Mouse (Mus musculus) kidney, embryonic 15.5 days (tissue): ENCODE measurements around the gene Tmem163. TPM values are rescaled to one million over a fixed set of nuclear protein-coding genes. Genes with fewer than 3 reads are reported as not detected.

Source experiments
- ATAC-seq: fragments of 200-750 bp; cut with Nextera tagmentation; replicated peaks from 2 replicates; pipeline ENCODE4 v1.8.0; 2017; ENCODE audit warnings: moderate TSS enrichment; ENCODE audit not compliant: low FRiP score
- H3K27ac ChIP-seq: fragments of 300-500 bp; sonication (generic); 2 replicates; pipeline ENCODE4 v1.5.1; 2015; ENCODE audit warnings: mild to moderate bottlenecking, inconsistent platforms
- H3K27me3 ChIP-seq: fragments of 300-500 bp; sonication (generic); 2 replicates; pipeline ENCODE4 v1.6.1; 2015; ENCODE audit warnings: inconsistent platforms
- H3K36me3 ChIP-seq: fragments of 300-500 bp; sonication (generic); 2 replicates; pipeline ENCODE4 v1.6.1; 2015; ENCODE audit warnings: inconsistent platforms
- H3K4me1 ChIP-seq: fragments of 300-500 bp; sonication (generic); 2 replicates; pipeline ENCODE4 v1.6.1; 2015; ENCODE audit warnings: inconsistent platforms
- H3K4me2 ChIP-seq: fragments of 300-500 bp; sonication (generic); 2 replicates; pipeline ENCODE4 v1.6.1; 2015; ENCODE audit warnings: moderate library complexity, mild to moderate bottlenecking, inconsistent platforms
- H3K4me3 ChIP-seq: fragments of 300-500 bp; sonication (generic); replicated peaks from 2 replicates; pipeline ENCODE4 v1.5.1; 2015; ENCODE audit warnings: mild to moderate bottlenecking, inconsistent platforms
- H3K9ac ChIP-seq: fragments of 300-500 bp; sonication (generic); 2 replicates; pipeline ENCODE4 v1.6.1; 2015; ENCODE audit warnings: mild to moderate bottlenecking, inconsistent platforms
- H3K9me3 ChIP-seq: fragments of 300-500 bp; sonication (generic); replicated peaks from 2 replicates; pipeline ENCODE4 v1.6.1; 2016; ENCODE audit warnings: inconsistent platforms
- WGBS: fragments of 180-500 bp; shearing (Covaris S2); methylation state at CpG from one replicate; pipeline ENCODE4 v1.1.7; 2015; ENCODE audit warnings: mixed read lengths; 5-methylcytosine and 5-hydroxymethylcytosine counted together
- polyA plus RNA-seq: library from polyadenylated mRNA; unstranded; fragments of >200 nt; fragmentation: Nextera tagmentation; extraction: Ambion mirVana; gene quantifications from 2 replicates; pipeline ENCODE4 v1.2.1, GENCODE M21; 2015

Tmem163 gene
- polyA plus RNA-seq, 1 experiment from 2014 or later, result 0.61 TPM

DNA sequence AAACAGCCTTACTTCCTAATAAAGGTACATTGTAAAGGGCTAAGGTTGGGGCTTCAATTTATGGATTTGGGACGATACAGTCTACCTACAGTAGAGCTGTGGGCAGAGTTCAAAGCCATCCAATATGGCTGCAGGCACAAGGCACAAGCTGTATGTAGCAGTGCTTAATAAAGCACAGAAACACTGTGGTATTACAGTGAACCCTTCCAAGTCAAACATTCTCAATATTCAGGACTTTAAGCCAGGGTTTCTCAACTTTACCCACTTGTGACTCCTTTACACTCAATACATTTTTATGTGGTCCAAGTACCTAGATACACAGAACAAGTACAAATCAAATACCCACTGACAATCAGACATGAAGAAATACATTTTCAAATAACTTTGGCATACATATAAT lies 93.2 kb downstream of the Tmem163 start:
- Histone ChIP-seq H3K4me2 (no peak overlapping the region), H3K9me3 (no peaks in the 10 kb centered on the region), H3K9ac (no peak overlapping the region), H3K36me3 (no peaks in the 10 kb centered on the region), H3K27me3 (peaks cover 31% of the 10 kb centered on the region), H3K4me1 (no peaks in the 10 kb centered on the region), H3K4me3 (no peak overlapping the region), H3K27ac (no peak overlapping the region)
- 91% methylated on average over 1 of the region's 1 CpGs for WGBS
- ATAC-seq, result no peak

DNA sequence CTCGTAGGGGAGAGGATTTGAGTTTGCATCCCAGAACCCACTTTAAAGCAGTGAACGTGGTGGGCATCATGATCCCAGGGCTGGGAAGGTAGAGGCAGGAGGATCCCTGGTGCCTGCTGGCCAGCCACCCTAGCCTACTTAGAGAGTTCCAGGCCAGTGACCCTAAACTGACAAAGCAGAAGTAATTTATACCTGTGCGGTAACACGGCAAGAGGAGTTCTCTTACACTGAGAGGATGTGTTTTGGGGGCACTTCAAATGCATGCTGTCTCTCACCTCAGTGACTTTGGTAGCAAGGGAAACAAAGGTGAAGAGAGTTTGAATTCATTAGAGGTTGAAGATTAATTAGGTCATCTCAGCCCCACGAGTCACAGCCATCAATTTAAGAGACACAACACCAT lies 101.4 kb downstream of the Tmem163 start:
- peak; percentile 72 for ATAC-seq
- no peaks in the 10 kb centered on the region for H3K36me3 ChIP-seq

DNA sequence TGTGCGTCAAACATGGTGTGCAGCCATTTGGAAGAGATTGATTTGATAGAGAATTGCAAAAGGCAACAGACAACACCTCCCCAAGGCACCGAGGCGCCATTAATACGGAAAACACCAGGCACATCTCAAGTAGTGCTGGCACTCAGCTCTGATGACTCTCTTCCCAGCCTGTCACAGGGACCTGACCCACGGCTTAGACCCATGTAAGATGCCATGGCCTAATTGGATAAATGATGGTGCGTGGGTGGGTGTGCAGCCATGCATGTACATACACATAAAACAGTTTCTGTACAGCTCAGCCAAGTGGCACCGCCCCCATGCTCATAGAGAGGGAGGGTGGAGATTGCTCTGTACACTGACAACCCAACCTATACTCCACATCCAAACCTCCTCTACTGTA lies 102.3 kb downstream of the Tmem163 start:
- peak; percentile 85 for ATAC-seq

More for the DNA sequence above, 101.4 kb downstream of the Tmem163 start:
- Histone ChIP-seq H3K9me3 (no peaks in the 10 kb centered on the region), H3K9ac (no peak overlapping the region), H3K4me1 (peaks cover 19% of the 10 kb centered on the region), H3K4me2 (no peak overlapping the region), H3K4me3 (no peak overlapping the region), H3K27me3 (peaks cover 52% of the 10 kb centered on the region), H3K27ac (no peak overlapping the region)
- WGBS, result 27% methylated on average over 5 of the region's 5 CpGs

DNA sequence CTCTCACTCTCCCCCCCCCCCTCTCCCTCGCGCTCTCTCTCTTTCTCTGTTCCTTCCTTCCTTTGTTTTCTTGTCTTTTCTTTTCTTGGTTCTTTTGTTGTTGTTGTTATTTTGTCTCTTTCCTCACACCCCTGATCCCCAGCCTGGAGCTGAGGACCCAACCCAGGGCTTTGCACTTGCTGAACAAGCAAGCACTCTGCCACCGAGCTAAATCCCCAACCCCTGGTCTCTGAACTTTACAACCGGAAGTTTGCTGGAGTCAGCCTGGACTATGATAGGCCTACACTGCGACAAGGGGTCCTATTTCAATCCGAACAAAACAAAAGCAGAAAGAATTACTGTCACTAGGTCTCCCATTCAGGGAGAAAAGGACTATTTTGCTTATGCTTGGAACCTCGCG lies 102.8 kb downstream of the Tmem163 start:
- H3K27me3 ChIP-seq, result peaks cover 44% of the 10 kb centered on the region
- no peak overlapping the region; the same call in 1 of the 2 replicates for H3K4me3 ChIP-seq
- H3K4me1 ChIP-seq, result peaks cover 19% of the 10 kb centered on the region
- H3K4me2 ChIP-seq, result peak overlapping the region; percentile 47
- no peak for ATAC-seq
- no peaks in the 10 kb centered on the region for H3K36me3 ChIP-seq
- H3K27ac ChIP-seq, result no peak overlapping the region
- 28% methylated on average over 8 of the region's 8 CpGs for WGBS
- no peak overlapping the region for H3K9ac ChIP-seq
- H3K9me3 ChIP-seq, result no peaks in the 10 kb centered on the region

More for the DNA sequence above, 102.3 kb downstream of the Tmem163 start:
- H3K9ac ChIP-seq, result no peak overlapping the region
- no peak overlapping the region; the same call in 1 of the 2 replicates for H3K4me3 ChIP-seq
- H3K9me3 ChIP-seq, result no peaks in the 10 kb centered on the region
- no peaks in the 10 kb centered on the region for H3K36me3 ChIP-seq
- H3K4me2 ChIP-seq, result peak overlapping the region; percentile 47
- 37% methylated on average over 7 of the region's 7 CpGs for WGBS
- H3K4me1 ChIP-seq, result peaks cover 19% of the 10 kb centered on the region
- H3K27me3 ChIP-seq, result peaks cover 46% of the 10 kb centered on the region
- H3K27ac ChIP-seq, result no peak overlapping the region

DNA sequence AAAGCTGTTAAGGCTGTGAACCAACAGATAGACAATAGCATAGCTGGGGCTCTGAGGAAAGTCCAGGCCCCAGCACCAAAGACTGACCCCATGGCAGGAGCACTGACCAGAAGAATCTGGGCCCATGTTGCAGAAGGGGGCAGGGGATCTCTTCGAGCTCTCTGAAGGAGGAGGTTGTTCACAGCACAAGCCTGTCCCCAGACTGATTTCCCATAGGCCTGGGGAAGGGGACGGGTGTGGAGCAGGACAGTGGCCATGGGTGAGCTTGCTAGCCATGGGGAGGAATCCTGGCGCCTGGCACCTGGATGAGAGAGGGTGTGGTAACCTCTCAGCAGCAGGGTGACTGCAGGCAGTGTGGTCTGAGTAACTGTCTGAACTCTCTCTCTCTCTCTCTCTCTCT lies 103.2 kb downstream of the Tmem163 start:
- peaks cover 19% of the 10 kb centered on the region for H3K4me1 ChIP-seq
- H3K36me3 ChIP-seq, result no peaks in the 10 kb centered on the region
- H3K27ac ChIP-seq, result no peak overlapping the region
- ATAC-seq, result no peak
- no peak overlapping the region for H3K9ac ChIP-seq
- 47% methylated on average over 3 of the region's 3 CpGs for WGBS
- peaks cover 44% of the 10 kb centered on the region for H3K27me3 ChIP-seq
- H3K4me3 ChIP-seq, result no peak overlapping the region
- H3K4me2 ChIP-seq, result peak overlapping the region; percentile 47; the same call in 1 of the 2 replicates
- H3K9me3 ChIP-seq, result no peaks in the 10 kb centered on the region

DNA sequence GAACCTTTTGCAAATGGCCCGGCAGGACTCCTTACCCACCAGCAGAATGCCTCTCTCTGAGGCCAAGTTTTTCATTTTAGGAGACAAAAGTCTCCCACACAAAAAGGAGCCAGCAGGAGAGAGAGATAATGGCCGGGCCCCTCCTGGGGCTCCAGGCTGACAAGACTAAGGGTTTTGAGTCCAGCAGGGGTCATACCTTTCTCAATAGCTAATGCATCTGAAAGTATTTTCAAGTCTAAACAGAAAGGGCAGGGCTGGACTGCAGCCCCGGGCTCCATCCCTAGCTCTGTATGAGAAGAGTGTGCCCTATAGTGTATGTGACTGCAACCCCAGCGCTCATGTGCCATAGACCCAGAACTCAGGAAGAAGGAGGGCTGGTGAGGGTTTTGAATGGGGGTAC lies 103.7 kb downstream of the Tmem163 start:
- Histone ChIP-seq H3K36me3 (no peaks in the 10 kb centered on the region), H3K27ac (no peak overlapping the region), H3K4me2 (no peak overlapping the region), H3K9ac (no peak overlapping the region), H3K27me3 (peaks cover 43% of the 10 kb centered on the region), H3K9me3 (no peaks in the 10 kb centered on the region), H3K4me1 (peaks cover 19% of the 10 kb centered on the region), H3K4me3 (no peak overlapping the region)
- ATAC-seq, result no peak
- 33% methylated on average over 4 of the region's 4 CpGs for WGBS

DNA sequence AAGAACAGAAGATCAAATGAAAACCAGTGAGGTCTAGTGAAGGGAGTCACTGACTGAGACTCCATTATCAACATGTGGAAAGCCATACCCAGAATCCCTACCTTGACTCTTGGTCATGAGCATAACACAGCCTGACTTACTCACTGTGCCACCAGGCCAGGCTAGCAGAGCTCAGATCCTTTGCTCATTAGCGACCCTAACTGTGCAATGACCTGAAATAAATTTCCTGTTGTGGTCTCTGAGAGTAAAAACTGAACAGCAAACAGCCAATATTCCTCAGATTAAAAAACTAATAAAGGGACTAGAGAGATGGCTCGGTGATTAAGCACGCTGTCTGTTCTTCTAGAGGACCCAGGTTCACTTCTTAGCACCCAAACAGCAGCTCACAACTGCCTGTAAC lies 106.2 kb downstream of the Tmem163 start:
- H3K4me2 ChIP-seq, result no peak overlapping the region
- no peaks in the 10 kb centered on the region for H3K36me3 ChIP-seq
- no peak for ATAC-seq
- H3K4me3 ChIP-seq, result no peak overlapping the region
- H3K27me3 ChIP-seq, result peaks cover 36% of the 10 kb centered on the region
- H3K9ac ChIP-seq, result no peak overlapping the region
- 81% methylated on average over 3 of the region's 3 CpGs for WGBS
- H3K9me3 ChIP-seq, result no peaks in the 10 kb centered on the region
- peaks cover 19% of the 10 kb centered on the region for H3K4me1 ChIP-seq
- no peak overlapping the region for H3K27ac ChIP-seq

DNA sequence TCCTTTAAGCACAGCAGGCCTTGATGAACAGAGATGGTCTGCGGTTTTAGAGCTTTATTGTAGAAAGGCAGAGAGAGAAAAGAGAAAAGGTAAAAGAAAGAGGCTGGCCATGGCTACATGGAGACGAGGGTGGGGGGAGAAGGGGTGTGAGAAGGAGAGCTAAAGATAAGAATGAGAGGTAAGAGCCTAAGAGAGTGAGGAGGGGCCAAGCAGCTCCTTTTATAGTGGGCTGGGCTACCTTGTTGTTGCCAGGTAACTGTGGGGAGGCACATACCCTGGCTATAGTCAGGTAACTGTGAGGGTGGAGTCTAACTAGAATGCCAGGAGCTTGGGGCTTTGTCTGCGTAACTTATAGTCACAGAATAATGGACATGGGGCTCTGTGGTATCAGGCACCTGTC lies 110.7 kb downstream of the Tmem163 start:
- Histone ChIP-seq H3K4me3 (no peak overlapping the region), H3K27ac (no peak overlapping the region), H3K36me3 (no peaks in the 10 kb centered on the region), H3K4me2 (no peak overlapping the region), H3K4me1 (no peaks in the 10 kb centered on the region), H3K27me3 (peaks cover 18% of the 10 kb centered on the region), H3K9ac (no peak overlapping the region), H3K9me3 (no peaks in the 10 kb centered on the region)
- no peak for ATAC-seq
- WGBS, result 86% methylated on average over 3 of the region's 3 CpGs

DNA sequence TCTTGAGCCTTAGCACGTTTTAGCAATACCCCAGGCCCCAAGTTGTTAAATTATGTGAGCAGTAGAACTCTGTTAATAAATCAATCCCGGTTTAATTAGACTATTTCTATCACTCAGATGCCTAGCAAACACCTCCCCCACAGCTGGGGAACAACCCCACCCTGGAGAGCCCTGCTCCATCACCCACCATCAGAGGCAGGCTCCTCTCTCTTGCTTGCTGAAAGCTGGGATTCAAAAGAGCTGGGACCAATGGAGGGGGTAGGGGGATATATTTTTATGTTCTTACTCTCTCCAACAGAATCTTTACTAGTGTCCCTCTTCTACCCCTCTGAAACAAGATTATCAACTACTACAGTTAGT lies 122.9 kb downstream of the Tmem163 start:
- Histone ChIP-seq H3K27ac (no peak overlapping the region), H3K4me1 (no peaks in the 10 kb centered on the region), H3K27me3 (peaks cover 3% of the 10 kb centered on the region; the same call in 1 of the 2 replicates), H3K4me2 (no peak overlapping the region), H3K9ac (no peak overlapping the region), H3K4me3 (no peak overlapping the region), H3K9me3 (no peaks in the 10 kb centered on the region), H3K36me3 (no peaks in the 10 kb centered on the region)
- 33% methylated on average over 2 of the region's 2 CpGs for WGBS
- no peak for ATAC-seq

DNA sequence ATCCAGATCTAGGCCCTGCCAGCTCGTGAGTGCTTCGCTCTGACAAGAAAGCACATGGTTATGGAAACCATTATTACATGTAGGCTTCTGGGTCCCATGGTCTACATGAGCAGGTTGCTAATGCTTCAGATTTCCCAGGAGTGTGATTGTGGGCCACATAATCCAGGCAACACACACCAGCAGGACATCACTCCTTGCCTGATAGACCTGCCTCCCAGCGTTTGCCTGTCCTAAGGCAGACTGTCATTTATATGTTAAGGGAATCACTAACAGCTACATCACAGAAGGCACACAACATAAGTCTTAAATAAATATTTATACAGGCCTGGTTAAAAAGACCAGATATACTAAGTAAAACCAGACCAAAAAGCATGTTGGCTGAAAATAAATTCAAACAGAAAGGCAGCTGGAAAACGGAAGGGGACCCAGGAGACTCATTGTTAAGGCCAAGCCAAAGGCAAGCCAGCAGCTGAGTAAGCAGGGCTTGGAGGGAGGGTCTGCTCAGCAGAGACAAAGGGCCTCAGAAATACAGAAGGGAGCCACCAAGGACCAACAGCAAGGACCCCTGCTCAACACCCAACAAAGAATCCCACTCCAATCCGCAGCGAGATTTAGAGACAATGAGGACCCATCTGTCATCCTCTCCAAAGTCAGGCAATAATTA lies 123.4 kb downstream of the Tmem163 start:
- ATAC-seq, result no peak
- WGBS, result 59% methylated on average over 6 of the region's 6 CpGs
- peaks cover 8% of the 10 kb centered on the region; the same call in 1 of the 2 replicates for H3K27me3 ChIP-seq
- no peaks in the 10 kb centered on the region for H3K4me1 ChIP-seq
- H3K36me3 ChIP-seq, result no peaks in the 10 kb centered on the region
- no peaks in the 10 kb centered on the region for H3K9me3 ChIP-seq
- H3K4me2 ChIP-seq, result no peak overlapping the region
- no peak overlapping the region for H3K4me3 ChIP-seq
- no peak overlapping the region for H3K27ac ChIP-seq
- no peak overlapping the region for H3K9ac ChIP-seq

DNA sequence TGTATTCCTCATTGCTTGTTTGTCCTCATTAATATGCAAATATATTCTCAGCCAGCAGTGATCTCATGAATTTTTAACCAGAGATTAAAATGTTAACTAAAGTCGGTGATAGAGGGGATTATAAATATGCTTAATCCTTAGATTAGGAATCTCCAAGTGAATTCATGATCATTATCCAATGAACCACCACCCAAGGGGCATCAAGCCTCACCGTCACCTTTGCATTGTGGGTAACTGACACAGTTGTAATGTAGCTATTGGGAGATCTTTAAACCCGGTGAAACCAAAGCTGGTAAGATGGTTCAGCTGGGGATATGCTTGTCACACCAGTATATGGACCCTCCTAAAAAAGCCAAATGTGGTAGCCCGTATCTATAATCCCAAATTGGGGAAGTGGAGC lies 131.3 kb downstream of the Tmem163 start:
- Histone ChIP-seq H3K4me1 (no peaks in the 10 kb centered on the region), H3K4me3 (no peak overlapping the region), H3K4me2 (no peak overlapping the region), H3K9ac (no peak overlapping the region), H3K9me3 (no peaks in the 10 kb centered on the region), H3K36me3 (no peaks in the 10 kb centered on the region), H3K27me3 (peaks cover 10% of the 10 kb centered on the region; the same call in 1 of the 2 replicates), H3K27ac (no peak overlapping the region)
- WGBS, result 83% methylated on average over 4 of the region's 4 CpGs
- ATAC-seq, result no peak

DNA sequence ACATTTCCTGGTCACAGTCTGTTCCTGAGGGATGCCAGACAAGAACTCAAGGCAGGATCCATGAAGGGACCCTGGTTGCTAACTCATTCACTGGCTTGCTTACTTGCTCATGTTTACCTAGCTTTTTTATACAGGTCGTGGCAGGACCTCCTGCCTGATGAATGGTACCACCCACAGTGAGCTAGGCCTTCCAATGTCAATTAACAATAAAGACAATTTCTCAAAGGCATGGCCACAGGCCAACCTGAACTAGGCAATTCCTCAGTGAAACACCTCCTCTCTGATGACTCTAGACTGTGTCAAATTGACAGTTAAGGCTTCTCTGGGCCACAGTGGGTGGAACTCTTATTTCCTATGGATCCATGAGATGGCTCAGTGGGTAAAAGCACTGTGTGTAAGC lies 136.6 kb downstream of the Tmem163 start:
- Histone ChIP-seq H3K27me3 (peaks cover 27% of the 10 kb centered on the region), H3K4me1 (no peaks in the 10 kb centered on the region), H3K36me3 (no peaks in the 10 kb centered on the region), H3K27ac (no peak overlapping the region), H3K4me3 (no peak overlapping the region), H3K4me2 (no peak overlapping the region), H3K9ac (no peak overlapping the region), H3K9me3 (no peaks in the 10 kb centered on the region)
- ATAC-seq, result no peak
- 23% methylated on average over 1 of the region's 1 CpGs for WGBS

DNA sequence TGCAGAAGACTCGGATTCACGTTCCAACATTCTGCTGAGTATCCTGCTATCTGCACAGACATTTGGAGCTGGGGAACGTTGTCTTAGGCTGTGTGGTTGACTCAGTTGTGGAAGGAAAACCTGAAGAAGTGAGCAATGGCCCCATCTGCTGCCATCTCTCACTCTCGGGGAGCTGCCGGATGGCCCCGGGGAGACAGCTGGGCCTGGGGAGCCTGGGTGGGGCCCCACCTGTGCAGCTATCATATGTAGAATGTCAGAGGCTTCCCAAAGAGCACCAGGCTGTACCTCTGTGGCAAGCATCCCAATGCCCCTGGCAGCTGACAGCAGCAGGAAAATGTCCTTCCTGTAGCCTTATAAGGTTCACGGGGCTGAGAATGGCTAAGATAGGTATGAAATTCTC lies 137.4 kb downstream of the Tmem163 start:
- Histone ChIP-seq H3K27ac (no peak overlapping the region), H3K9me3 (no peaks in the 10 kb centered on the region), H3K4me3 (no peak overlapping the region), H3K36me3 (no peaks in the 10 kb centered on the region), H3K4me2 (no peak overlapping the region), H3K4me1 (peaks cover 6% of the 10 kb centered on the region), H3K27me3 (peaks cover 30% of the 10 kb centered on the region), H3K9ac (no peak overlapping the region)
- WGBS, result 85% methylated on average over 7 of the region's 7 CpGs
- no peak for ATAC-seq
